Mouse (Mus musculus) G1E (cell line): ENCODE measurements around the gene Ncoa4.

Source experiments
- CTCF ChIP-seq: IDR thresholded peaks from 2 replicates; pipeline ENCODE4 v1.5.1; 2012; ENCODE audit warnings: low read depth, low read length, inconsistent platforms, mixed read lengths
- GATA1 ChIP-seq: IDR thresholded peaks from 2 replicates; pipeline ENCODE4 v1.6.1; 2012; ENCODE audit warnings: borderline replicate concordance, low read length, inconsistent platforms, mixed read lengths
- GATA2 ChIP-seq: IDR thresholded peaks from 2 replicates; pipeline ENCODE4 v1.6.1; 2012; ENCODE audit warnings: low read depth, low read length, inconsistent platforms, borderline replicate concordance
- POLR2AphosphoS5 ChIP-seq: IDR thresholded peaks from 2 replicates; pipeline ENCODE4 v1.6.1; 2012; ENCODE audit warnings: low read depth, low read length, inconsistent platforms; ENCODE audit not compliant: insufficient replicate concordance
- TAL1 ChIP-seq: conservative IDR thresholded peaks from 2 replicates; pipeline ENCODE4 v1.6.1; 2012; ENCODE audit warnings: low read depth, low read length, inconsistent platforms, mixed read lengths

DNA sequence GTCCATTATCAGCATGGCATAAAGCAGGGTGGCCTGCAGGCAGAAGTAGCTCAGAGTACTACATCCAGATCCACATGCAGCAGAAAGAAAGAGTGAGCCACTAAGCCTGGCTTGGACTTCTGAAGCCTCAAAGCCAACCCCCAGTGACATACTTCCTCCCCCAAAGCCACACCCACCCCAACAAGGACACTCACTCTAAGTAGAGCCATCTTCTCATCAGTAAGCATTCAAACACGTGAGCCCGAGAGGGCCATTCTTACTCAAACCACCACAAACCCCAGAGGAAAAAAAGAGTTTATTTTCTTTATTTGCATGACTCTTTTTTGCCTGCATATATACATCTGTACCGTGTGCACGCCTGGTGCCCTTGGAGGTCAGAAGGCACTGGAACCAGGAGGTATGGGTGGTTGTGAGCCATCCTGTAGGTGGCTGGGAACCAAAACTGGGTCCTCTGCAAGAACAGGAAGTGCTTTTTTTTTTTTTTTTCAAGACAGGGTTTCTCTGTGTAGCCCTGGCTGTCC, 455 bp upstream of the Ncoa4 start:
- TF ChIP-seq GATA1 (no peak), CTCF (no peak), POLR2AphosphoS5 (no peak), TAL1 (no peak), GATA2 (no peak)
